Mouse (Mus musculus) myocyte (in vitro differentiated cells): ENCODE results near the gene Eml1.

Source experiments
- MAX ChIP-seq: IDR thresholded peaks from one replicate; pipeline ENCODE4 v1.6.1; 2011; ENCODE audit warnings: low read depth, mild to moderate bottlenecking, control low read depth
- REST ChIP-seq: IDR thresholded peaks from one replicate; pipeline ENCODE4 v1.6.1; 2011; ENCODE audit warnings: mild to moderate bottlenecking, control low read depth, moderate library complexity; ENCODE audit not compliant: insufficient read depth, insufficient read length

DNA sequence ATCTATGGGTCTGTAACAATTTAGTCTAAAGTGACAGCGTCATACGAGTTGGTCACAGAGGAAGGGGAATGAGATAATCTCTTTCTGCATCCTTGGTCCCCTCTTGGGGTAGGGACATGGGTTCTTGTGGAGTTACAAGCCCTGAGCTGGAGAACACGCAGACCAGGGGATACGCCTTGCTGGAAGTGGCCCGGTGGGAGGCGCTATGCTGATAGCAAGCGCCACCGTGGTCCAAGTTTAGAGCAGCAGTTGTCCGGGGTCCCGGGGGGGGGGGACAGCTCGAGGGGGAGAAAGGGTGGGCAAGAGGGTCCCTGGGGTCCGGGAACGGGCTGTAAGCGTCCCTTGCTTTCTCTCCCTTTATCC lies 51.7 kb downstream of the Eml1 start:
- TF ChIP-seq REST (no peak), MAX (no peak)
